Mouse (Mus musculus) G1E (cell line): ENCODE results near the gene Ribc1.

Experiments
- CTCF ChIP-seq: IDR thresholded peaks from 2 replicates; pipeline ENCODE4 v1.5.1; 2012; ENCODE audit warnings: low read depth, low read length, inconsistent platforms, mixed read lengths
- GATA1 ChIP-seq: IDR thresholded peaks from 2 replicates; pipeline ENCODE4 v1.6.1; 2012; ENCODE audit warnings: borderline replicate concordance, low read length, inconsistent platforms, mixed read lengths
- GATA2 ChIP-seq: IDR thresholded peaks from 2 replicates; pipeline ENCODE4 v1.6.1; 2012; ENCODE audit warnings: low read depth, low read length, inconsistent platforms, borderline replicate concordance
- POLR2AphosphoS5 ChIP-seq: IDR thresholded peaks from 2 replicates; pipeline ENCODE4 v1.6.1; 2012; ENCODE audit warnings: low read depth, low read length, inconsistent platforms; ENCODE audit not compliant: insufficient replicate concordance
- TAL1 ChIP-seq: conservative IDR thresholded peaks from 2 replicates; pipeline ENCODE4 v1.6.1; 2012; ENCODE audit warnings: low read depth, low read length, inconsistent platforms, mixed read lengths

GRCm38 (mm10) chrX:152047230-152047629 is 31.1 kb upstream of the Ribc1 start:
- no peak for TF ChIP-seq CTCF
- no peak for TF ChIP-seq TAL1
- no peak for TF ChIP-seq GATA1
- no peak for TF ChIP-seq POLR2AphosphoS5
- TF ChIP-seq GATA2 = no peak
